Mouse (Mus musculus) lung, postnatal 10 days (tissue): ENCODE results near the gene Card11.

Experiments used
- DNase-seq: peaks from one replicate; pipeline ENCODE4 v3.0.0; 2021

The Card11 gene

DNA sequence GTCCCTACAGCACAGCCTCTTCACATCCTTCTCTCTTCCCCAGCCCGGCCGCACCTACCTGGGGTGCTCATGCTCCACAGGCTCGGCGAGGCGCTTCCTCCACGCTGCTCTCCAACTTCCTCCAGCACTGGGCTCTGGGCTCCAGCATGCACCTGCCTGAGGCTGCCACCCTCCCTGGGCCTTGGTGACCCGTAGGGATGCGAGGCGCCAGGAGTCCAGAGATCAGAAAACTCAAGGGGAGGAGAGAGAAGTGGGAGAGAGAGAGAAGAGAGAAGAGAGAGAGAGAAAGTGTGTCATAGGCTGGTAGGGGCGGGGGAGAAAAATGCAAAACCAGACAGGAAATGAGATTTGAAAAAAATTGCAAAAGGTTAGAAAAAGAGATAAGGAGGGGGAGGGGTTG lies at the start of gene Card11:
Gene Card11, minus strand, starts transcription at position 234 of the 400 bp plus-strand sequence.
- DNase-seq = no peak

DNA sequence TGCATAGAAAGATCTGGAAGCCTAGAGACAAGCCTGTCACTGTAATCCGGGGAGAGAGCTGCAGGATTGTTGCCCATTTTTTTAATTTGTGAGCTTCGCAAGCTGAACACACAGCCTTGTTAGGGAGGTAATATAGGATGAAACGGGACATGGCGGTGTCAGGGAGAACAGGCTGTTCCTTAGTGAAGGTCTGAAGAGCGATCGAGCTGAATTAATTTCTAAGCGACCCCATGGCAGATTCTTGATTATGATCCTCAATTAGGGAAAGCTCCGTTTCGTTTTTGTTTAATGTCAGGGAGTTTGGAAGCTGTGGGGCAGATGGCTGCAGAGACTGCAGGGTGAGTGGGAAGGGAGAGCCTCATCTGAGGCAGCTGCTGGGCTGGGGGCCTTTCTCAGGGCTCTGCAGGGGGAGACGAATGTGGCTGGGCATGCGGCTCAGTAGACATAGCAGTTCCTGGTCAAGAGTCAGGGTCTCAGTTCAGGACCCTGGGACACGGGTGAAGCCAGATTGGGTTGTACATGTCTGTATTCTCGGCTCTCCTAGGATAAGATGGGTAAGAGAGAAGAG lies 47.4 kb upstream of the Card11 start:
- DNase-seq = no peak

DNA sequence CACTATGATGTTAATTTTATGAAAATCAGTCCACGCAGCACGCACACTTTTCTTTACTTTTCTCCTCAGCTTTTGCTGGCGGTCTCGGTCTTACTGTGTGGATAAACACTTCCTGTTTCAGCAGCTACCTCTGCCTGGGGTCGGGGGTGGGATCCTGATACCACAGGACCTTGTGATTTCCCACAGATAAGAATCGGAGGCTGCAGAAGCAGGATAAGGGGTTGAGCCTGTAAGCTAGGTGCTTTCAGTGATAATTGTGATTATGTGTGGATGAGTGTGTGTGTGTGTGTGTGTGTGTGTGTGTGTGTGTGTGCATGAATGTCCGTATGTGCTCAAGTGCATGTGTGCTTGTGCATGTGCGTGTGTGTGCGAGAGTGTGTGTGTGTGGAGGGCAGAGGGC lies 44.6 kb upstream of the Card11 start:
- no peak for DNase-seq

DNA sequence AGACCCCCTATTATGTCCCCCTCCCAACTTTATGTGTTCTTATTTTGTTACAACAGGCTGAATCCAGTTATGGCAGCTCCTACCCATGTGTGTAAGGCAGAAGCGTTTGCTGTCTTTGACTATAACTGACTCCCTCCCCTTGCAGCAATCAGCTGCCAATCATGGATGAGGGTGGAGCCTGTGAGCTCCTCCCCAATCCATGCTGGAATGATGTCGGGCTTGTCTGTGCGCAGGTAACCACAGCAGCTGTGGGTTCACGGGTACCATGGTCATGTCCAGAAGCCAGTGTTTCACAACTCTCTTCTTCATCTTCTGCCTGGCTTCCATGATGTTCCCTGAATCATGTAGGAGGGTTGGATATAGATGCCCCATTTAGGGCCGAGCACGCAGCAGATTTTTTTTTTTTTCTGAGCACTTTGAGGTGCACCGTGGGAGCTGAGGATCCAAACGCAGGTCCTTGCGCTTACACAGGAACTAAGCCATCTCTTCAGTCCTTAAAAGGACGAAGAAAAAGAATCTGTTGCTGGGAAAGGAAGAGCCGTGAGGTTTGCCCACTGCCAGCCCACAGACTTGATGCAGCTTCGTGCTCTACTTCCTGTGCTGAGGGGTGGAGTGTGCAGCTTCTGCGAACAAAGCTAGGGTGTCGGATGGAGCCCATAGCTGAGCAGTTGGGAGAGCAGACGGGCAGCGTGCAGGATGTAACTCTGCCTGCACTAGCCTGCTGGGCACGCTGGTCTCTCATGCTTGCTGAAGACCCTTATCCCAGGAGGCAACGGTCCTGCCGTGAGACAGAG lies 43.5 kb upstream of the Card11 start:
- peak; percentile 7 for DNase-seq

DNA sequence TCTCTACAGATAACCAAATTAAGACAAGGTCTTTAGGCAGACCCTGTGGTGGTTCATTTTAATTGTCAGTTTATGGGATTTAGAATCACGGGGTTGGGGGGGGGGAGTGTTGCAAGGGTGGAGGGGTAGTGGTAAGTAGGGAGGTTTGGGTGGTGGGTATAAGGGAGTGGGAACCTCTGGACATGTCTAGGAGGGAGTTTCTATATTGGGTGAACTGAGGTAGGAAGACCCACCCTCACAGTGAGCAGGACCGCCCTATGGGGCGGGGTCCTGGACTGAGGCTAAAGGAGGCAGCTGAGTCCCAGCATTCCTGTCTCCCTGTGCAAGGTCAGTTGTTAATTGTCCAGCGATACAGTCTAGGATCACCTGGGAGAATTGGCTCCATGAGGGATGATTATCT lies 42.0 kb upstream of the Card11 start:
- DNase-seq = no peak

DNA sequence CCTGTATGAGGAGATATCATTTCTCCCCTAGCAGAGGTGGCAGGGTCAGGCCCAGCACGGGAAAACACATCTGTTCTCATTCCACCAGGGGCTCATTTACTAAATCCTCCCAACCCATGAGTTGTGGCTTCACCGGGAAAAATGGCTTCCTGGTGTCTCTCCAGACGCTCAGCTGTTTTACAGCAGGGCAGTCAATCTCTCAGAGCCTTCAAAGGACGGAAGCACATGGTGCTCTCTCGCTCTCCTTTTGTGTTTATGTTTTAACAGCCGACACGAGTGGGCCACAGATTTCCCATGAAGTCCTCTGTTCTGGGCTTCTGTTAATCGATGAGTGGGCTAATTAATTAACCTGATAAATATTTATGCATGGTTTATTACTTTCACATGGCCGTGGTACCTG lies 40.5 kb upstream of the Card11 start:
- DNase-seq = no peak

DNA sequence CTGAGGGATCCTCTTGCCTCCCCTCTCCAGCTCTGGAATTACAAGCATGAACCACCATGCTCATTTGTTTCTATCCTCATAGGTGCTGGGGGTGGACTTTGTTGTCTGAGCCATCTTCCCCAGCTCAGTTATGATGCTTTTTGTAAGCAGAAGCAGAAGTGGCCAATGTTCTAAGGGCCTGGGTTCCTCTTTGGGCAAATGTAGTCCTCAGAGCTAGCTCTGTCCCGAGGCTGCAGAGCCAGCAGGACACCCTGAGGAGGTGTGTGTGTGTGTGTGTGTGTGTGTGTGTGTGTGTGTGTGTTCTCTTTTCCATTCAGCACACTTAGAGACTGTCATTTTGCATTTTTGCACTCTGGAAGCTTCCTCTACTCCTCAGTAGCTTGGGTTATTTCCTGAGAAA lies 38.0 kb upstream of the Card11 start:
- DNase-seq = no peak

DNA sequence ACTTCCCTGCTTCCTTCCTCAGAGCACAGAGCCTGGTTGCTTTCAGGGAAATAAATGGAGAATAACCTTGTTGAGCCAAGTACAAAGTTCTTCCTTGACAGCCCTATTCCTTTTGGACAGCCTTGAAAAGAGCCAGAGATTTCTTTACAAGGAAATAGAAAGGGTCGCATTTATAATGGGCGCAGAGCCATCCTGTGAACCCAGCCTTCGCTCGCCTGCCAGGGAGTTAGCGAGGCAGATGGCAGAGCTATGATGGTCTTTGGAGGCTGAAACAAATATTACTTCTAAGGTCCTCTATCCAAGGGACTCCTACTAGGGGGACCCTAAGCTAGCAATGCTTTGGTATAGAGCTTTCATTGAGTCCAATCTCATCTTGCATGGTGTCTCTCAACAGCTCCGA lies 35.0 kb upstream of the Card11 start:
- DNase-seq = no peak

DNA sequence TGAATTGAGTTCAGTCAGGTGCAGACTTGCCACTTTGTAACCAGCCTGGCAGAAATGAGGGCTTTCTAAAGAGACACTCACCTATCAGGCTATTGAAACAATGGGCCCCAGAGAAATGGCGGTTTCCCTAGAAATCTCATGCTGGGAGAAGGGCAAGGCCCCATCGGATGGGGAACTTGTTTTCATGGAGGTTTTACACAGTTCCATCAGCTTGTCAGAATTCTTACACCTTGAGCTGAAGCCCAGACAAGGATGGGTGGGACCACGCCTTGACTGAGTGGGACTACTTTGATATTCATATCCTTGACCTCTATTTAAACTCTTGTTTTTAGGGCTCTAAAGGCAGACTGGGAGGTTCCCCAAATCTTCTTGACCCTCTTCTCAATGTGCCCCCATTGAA lies 33.9 kb upstream of the Card11 start:
- DNase-seq = no peak

DNA sequence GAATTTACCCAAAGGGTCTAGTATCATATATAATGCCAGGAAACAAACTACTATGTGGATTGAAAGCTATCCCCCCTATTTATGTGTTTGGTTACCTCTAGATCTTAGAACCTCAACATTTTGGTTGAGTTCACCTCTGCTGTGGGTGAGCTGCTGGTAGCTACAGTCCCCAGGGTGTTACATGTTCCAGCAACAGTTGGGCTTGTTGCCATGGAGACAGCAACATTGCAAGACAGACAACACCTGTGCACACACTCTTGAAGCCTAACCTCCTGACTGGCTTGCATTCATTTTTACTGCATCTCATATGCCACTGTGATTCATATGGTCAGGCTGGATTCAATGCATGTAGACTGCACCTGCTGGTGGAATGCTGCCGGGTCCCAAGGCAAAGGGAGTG lies 32.6 kb upstream of the Card11 start:
- peak; percentile 11 for DNase-seq

DNA sequence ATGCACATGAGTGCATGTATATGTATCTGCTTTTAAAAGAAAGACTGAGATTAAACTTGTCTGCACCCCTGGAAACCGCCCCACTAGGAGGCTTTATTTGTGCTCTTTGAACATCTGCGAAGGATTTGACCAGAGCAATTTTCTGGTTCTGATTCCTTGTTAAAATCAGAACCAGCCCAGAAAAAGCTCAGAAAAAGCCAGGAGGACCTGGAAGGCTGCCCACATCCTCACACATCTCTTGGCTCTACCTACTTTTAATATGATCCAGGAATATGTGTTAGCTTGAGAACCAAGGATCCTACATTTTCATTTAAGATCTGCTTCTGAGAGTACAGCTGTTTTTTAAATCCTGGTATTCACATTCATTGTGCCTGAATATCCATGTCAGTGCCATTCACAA lies 29.0 kb upstream of the Card11 start:
- DNase-seq = no peak

DNA sequence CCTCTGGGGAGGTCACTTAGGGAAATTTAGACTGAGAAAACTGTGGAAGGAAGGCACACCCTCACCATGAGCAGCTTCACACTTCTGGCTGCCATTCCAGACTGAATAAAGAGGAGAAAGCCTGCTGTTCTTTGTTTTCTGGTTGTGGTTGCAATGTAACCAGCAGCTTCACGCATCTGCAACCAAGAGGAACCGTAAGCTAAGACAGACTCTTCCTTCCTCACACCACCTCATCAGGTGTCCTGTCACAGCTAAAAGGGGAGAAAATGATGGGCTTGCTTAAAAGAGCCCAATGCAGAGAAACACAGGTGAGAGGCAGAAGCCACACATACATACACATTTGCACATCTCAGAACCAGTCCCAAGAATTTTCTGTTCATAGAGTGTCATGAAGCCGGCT lies 25.3 kb upstream of the Card11 start:
- no peak for DNase-seq

DNA sequence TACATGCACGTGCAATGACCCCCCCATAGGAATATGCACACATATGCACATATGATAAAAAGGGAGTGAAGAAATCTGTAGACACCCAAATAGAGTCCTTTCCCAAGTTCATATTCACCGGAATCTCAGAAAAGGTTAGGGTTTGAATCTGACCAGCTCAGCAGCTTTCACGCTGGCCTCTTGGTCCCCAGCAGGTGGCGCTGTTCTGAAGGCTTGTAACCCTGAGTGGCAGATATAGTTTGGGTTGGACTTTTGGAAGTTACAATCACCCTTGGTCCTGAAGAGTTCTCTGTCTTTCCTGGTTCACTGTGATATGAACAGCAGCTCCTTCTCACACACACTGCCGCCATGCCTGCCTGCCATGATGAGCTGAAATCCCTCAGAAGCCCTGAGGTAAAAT lies 24.1 kb upstream of the Card11 start:
- no peak for DNase-seq

DNA sequence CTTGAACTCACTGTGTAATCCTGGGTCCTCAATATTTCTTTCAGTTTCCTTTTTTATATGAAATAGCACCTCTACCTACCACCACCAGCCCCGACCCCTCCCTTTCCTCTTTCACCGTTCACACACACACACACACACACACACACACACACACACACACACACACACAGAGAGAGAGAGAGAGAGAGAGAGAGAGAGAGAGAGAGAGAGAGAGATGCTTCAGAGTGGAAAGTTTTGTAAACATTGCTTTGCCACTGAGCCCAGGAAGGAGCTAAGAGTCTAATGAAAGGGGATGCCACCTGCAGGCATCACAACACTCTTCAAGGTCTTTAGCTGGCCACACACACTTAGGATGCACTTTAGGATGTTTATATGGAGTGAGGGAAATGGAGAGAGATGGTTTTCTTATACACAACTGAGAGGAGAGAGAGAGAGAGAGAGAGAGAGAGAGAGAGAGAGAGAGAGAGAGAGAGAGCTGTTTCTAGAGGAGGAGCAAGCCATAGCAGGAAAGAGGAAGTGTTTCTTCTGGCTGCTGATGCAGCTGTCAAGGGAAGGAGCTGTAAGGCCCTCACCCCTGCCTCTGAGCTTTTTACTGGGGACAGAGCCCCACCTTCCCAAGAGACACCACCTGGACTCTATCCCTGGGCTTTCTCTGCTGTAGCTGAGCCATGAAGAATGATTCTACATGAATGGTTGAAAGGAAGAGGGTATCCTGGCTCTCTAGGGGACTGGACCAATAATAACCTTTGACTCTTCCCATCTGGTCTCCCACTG lies 17.7 kb upstream of the Card11 start:
- no peak for DNase-seq

DNA sequence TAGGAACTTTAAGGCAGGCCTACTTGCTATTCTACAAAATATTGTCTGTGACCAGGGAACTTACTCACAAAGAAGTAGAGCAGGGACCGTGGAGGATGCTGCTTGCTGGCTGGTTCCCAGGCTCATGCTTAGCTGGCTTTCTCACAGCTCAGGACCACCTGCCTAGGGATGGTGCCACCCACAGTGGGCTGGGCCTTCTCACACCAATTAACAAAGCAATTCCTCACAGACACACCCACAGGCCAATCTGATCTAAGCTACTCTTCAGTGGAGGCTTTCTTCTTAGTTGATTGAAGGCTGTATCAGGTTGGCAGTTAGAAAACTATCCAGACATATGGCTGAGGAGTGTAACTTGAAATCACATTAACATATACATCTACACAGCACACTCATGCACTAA lies 15.7 kb upstream of the Card11 start:
- DNase-seq = no peak

DNA sequence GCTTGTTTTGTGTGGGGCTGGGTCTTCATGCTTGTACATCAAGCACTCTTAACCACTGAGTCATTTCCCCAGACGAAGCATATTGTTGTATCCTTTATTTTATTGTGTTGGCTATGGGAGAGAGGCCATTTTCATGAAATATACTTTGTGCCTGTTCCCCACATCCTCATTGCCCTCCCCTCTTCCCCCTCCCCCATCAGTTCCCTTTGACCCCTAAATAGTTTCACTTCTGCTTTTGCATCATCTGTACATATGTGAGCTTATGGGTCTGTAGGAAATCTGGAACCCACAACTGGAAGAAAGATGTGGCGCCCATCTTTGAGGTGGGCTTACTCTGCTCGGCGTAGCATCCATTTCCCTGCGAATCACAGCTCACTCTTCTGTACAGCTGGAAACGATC lies 13.8 kb upstream of the Card11 start:
- DNase-seq = no peak

DNA sequence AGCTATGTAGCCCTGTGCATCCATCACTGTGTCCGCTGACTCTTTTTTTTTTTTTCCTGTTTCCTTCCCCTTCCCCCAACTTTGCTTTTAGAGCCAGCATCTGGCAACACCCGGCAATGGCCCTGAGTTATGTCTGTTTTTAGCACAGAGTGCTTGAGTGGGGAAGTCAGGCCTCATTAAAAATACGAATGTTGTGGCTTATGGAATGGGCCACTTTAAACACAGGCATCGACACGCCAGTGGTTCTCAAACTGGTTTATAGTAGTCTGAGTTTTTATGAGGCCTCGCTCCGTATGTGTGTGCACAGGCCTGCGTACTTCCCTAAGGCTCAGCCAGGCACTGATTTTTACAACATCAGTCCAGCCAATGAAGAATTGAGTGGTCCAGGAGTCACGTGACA lies 13.1 kb upstream of the Card11 start:
- DNase-seq = no peak

DNA sequence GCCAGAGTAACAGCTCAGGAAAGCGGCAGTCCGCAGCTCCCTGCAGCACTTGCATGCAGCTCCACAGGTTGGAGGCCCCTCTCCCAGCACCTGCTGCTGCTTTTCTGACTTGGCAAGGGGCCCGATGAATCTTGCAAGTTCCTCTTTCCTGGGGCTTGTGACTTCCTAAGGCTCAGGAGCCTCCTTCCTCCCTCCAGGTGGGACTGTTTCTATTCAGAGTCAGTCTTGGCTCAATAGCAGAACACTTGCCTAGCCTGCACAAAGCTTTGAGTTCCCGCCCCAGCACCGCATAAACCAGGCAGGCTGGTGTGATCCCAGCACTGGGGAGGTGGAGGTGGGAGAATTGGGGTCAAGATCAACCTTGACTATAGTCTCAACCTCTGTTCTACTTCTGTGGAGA lies 5.1 kb upstream of the Card11 start:
- no peak for DNase-seq

DNA sequence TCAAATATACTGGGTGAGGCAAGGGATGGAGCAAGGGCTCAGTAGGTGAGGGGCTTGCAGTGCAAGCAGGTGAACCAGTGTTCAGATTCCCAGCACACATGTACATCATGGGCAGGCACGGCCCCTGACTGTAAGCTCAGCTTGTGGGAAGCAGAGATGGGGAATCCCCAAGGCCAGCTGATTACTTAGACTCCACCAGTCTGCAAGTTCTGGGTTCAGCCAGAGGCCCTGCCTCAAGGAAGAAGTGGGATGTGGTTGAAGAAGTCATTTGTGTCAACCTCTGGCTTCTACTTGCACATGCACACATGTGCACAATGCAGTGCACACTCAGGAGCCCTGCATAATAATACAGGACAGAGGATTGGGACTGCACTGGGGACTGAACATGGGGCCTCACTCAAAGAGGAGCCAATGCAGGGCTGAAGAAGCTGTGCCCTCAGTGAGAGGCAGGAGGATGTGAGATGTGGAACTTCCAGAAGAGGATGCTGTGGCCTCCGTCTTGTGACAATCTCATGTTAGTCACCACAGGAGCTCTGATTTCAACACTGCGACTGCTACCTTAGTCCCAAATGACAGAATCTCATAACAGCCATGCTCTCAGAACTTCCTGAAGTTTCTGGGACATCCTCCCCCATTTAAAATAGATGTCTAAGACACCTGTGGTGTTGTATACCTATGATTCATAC lies 3.8 kb upstream of the Card11 start:
- DNase-seq = no peak

DNA sequence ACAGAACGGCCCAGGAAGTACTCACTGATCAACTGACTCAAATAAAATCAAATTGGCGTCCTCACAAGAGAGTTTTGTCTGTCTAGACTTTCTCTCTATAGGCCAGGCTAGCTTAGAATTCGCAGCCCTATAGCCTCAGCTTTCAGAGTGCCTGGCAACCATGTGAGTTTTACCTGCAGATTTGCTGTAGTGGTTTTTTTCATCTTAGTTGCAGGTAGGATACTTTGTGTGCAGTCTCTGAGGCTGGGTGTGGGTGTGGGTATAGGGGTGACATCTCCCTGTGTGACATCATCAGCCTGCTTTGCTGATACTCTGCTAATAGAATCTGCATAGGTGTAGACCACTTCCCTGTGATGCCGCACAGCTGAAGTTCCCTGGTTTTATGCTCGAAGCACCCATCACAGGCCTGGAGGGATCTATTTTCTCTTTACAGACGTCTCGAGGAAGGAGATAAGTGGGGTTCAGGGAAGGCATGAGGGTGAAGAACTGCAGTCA lies 1.2 kb downstream of the Card11 start:
- DNase-seq = no peak

DNA sequence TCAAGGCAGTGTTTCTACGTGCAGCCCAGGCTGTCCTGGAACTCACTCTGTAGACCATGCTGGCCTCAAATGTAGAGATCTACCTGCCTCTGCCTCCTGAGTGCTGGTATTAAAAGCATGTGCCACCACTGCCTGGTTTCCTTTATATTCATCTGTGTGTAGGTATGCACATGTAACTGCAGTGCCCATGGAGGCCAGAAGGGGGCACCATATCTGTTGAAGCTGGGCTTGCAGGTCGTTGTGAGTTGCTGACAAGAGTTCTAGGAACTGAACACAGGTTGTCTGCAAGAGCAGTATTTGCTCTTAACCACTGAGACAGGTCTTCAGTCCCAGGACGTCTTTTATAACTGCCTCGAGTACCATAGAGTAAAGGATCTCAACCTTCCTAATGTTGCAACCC lies 2.6 kb downstream of the Card11 start:
- DNase-seq = no peak

DNA sequence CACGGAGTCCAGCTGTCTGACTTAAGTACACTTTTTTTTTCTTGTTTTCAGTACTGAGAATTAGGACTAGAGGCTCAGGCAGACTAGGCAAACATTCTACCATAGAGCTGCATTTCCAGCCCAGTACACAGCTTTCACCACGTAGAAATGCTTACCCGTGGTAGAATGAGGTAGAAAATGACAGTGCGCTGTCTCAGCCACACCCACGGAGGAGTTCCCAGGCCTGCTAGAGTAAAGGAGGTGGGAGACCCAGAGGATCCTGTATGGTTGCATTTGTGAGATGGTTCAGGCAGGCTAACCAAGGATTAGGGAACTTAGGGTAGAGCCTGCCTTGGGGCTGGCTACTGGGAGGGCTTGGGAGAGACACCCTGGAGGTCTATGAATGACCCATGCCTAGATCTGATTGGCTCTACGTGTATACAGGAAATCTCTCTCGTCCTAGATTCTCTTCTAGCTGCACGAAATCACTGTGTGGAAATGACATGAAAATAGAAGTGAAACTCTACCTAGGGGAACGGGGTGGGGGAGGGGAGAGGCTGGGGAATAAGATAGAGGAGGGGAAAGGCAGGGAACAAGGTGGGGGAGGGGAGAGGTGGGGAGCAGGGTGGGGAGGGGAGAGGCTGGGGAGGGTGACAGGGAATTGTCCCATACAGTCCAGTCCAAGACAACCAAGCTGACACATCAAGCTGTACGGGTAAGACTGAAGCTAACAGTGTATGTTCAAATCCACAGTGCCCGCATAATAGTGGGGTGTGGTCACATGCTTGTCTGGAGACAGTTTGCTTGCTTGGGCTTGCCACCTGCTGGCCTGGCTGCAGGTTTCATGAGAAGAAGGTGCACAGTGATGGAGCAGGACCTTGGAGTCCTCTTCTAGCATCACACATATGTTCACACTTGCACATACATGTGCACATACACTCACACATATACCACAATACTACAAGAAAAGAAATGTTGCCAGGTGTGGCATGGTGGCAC lies 8.0 kb downstream of the Card11 start:
- no peak for DNase-seq
